Mouse (Mus musculus) ES-Bruce4 (cell line): ENCODE data around the gene Mgat4a.

Experiments used
- CTCF ChIP-seq: IDR thresholded peaks from one replicate; pipeline ENCODE4 v1.8.1; 2011; ENCODE audit warnings: low read depth, low read length
- POLR2A ChIP-seq: IDR thresholded peaks from one replicate; pipeline ENCODE4 v1.8.1; 2011; ENCODE audit warnings: low read length; ENCODE audit not compliant: insufficient read depth

DNA sequence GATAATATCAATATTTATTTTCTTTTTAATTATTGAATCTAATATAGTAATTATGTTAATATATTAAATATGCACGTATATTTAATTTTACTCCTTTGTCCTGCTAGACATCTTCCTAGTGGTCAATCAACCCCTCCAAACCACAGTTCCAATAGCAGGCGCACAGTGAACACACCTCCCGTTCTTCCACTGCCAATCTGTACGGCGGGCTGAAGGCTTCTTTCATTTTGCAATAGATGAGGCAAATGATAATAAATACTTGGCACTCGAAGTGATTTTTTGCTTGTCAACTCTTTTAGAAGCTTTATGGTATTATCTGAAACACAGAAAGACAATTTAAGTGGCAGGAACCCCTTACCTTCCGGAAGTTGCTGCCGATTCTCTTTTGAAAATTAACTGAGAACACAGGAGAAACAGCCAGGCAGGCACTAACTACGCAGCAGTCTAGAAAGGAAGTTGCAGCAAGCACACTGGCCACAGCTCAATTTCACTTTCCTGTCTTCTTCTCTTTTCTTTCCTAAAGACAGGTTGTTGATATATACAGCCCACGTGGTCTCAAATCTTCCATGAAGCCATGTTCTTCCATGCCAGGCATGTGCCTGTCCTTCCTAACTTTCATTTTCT lies 45.0 kb downstream of the Mgat4a start:
- TF ChIP-seq CTCF (no peak), POLR2A (no peak)
